Mouse (Mus musculus) monocyte, adult 2 months (primary cell): ENCODE results near the gene Ttc38.
A peak's percentile ranks its signal among the peaks of the same experiment; 100 is the strongest.

Experiments used
- DNase-seq, 2 experiments: peaks; one replicate each; pipeline ENCODE4 v3.0.0; 2022; ENCODE audit warnings: low spot score in 2 of 2, low read depth in 1 of 2

Gene Ttc38

DNA sequence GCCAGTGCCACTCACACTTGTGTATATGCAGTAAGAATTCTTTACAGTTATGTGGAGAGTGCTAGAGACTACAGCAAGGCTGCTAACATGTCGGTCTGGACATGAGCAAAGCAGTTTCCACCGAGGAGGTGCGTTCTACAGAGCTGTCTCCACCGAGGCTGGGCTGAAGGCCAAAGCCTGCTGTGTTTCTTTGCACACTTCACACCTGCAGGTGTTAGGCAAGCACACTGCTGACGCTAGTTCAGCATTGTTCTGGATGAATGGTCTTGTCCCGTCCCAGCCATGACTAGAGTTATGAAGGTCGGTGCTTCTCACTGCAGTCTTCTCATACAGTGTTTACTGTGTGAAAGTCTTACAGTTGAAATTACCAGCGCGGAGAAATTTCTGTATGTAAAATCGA lies 59.9 kb downstream of the Ttc38 start:
- no peak for DNase-seq

DNA sequence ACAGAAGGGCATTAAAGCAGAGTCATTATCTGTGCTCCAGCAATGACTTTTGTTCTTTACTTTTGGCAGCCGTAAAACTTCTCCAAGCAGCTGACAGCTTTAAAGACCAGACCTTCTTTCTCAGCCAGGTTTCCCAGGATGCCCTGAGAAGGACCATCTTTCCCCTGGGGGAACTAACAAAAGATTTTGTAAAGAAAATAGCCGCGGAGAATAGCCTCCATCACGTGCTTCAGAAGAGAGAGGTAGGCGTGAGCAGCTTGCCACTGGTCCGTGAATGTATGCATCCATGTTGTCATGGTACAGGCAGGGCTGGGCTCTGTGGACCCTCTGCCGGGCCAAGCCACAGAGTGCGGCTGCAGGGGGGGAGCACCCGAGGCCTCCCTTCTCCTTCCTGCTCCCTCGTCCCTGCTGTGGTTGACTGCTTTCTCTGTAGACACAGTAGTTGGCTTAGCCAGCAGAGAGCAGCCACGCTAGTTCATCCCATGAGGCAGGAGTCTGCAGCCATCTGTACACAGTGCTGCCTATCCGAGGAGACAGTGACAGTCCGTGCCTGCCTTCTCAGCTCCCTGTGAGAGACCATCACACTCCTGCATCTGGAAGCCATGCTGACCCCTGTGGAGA lies 60.5 kb downstream of the Ttc38 start:
- no peak for DNase-seq

DNA sequence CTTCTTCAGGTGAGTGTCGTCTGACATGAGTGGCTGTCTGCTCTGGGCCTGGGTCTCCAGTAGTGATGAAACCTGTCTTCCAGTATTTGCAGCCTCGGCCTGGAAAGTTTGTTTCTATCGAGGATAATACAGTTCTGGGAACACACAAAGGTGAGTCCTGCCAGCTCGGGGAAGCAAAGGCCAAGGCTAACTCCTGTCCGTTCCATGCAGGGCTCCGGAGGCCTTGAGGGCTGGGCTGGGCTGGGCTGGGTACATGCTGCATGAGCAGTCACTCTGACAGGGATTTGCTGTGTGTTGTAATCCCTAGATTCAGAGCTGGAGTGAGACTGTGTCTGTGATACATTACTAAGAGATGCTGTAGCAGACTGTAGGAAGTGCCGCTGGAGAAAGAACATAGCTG lies 61.8 kb downstream of the Ttc38 start:
- DNase-seq: no peak

DNA sequence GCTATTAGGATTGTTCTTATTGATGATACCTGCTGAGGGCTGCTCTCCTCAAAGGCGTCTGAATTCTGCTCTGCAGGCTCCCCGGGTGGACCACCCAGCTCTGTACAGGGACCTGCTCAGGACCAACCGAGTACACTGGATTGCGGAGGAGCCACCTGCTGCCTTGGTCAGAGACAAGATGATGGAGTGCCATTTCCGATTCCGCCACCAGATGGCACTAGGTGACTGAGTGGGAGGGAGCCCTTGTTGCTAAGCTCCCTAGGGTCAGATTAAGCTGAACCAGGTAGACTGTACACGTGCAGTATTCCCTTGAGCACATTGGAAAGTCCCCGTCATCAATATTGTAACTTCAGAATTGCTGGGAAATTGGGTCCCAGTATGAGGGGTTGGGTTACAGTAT lies 64.2 kb downstream of the Ttc38 start:
- DNase-seq: peak in 1 of 2 experiments; percentile 34

DNA sequence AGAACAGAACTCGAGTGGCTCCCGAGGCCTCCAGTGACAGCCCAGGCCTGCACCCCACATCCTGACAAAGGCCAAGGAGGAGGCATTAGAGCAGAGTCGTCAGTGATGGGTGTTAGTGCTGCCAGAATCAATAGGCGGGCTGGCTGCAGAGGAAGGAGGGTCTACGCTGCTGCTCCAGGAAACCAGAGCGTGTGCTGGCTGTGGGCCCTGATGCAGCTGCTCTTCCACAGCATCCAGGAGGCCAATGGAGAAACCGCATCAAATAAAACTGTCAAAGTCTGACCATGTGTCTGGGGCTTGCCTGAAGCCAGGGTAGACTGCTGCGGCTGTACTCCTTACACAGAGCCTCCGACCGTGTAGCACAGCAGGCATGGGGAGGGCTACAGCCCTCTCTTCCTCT lies 65.0 kb downstream of the Ttc38 start:
- no peak for DNase-seq

DNA sequence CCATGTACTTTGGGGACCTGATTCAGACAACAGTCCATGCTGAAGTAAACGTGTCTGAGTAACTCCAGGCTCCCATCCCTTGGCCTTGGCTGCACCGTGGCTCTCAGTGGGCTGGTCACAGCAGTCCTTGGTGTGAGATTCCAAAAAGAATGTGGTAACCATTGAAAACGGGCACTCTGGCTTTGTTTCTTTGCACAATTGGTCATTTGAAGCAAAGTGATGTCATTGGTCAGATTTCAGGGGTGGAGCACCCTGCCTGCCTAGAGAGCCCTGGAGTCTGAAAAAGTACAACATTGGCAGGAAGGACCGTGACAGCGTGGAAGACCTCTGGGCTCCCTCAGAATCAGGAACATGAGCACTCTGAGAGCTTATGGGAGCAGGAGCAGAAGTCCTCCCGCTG lies 67.3 kb downstream of the Ttc38 start:
- DNase-seq: no peak

DNA sequence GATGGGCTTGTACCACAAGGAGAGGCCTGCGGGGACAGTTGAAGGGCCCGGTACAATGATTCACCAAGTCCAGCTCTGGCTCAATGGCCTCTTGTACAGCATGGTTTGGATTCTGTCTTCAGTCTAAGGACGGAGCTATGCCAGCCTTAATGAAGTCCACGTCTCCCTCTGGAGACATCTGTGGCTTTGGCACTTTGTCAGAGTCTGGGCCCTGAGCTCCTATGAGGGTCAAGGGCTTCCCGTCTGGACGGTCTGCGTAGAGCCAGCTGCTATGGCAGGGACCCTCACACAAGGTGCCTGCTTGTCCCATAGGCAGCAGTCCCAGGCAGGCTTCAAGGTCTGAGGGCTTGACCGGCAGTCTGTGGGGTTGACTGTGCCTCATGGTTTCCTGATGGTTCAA lies 68.2 kb downstream of the Ttc38 start:
- DNase-seq: no peak

DNA sequence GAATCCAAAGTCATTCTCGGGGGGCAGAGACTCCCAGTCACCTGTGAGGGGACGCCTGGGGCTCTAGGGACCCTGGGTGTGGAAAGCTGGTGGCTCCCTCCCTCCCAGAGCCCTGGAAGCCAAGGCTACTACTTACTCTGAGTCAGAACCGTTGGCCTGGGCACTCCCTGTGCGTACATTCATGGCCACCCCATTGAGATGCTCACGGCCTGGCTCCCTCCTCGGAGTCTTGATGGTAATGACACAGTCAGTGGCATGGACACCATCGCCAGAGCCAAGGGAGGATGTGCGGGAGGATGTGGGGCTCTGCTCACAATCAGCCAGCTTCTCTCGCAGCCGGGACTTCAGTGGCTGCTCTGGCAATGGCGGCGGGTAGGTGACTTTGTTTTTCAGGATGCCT lies 68.7 kb downstream of the Ttc38 start:
- no peak for DNase-seq

DNA sequence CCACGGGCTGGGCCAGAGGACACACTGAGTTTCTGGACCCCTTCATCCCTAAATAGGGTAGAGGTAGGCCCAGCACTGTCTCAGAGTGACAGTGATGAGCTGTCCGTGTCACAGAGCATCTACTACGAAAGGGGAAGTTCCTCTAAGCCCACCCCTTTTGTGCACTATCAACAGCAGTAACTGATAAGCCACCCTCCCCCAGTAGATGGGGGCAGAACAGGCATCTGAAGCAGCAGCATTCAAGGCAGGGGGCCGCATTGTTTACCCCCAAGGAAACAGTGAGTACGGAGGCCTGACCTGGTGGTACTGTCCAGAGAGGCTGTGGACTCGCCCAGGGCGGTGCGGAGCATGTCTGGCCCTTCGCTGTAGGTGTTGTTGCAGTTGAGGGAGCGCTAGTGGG lies 70.4 kb downstream of the Ttc38 start:
- DNase-seq: no peak

DNA sequence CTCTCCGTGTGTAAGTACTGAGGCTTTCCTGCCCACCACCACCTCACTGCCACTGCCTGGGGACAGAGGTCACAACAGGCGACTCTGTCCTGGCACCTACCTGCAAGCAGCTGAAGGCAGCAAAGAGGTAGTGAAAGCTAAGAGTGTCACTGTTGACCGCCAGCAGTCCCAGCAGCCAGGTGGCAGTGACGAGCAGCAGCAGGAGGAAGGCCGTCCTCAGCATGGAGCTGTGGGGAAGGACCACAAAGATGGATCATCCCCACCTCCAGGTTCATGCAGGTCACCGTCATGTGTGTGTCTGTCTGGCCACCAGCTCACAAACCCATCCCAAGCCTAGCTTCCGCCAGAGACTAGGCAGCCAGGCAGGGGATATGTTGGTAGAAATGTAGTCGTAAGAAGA lies 71.7 kb downstream of the Ttc38 start:
- no peak for DNase-seq
